Comparison of ENCODE assay signal across 25 mouse cellular contexts in the genomic region with DNA sequence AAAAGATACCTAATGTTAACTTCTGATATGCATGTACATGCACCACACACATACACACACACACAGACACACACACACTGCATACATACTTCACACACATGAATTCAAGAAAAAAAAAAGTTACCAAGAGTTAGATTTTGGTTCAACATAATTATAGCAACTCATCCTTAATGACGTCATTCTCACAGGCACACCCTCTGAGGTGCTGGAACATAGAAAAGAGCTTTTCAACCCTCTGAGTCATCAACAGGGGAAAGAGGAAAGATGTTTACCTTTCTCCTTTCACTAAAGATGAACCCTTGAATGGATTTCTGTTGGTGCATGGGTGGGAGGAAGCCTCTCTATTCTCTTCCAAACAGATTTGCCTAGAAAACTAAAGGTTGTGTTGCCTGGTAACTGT. TPM values are rescaled to one million over a fixed set of nuclear protein-coding genes. Genes with fewer than 3 reads are reported as not detected.
DNase-seq lines count a peak whose midpoint lies in the region; ATAC-seq lines count a peak whose summit lies in the region.
"Had no signal": no experiment of that assay in that cellular context is flagged by ENCODE, and none has a peak within 500 bp of the region (broad histone marks: within the 10 kb centered on the region; RNA-seq: fewer than 3 reads in every experiment).

No protein-coding gene starts in this region.

- DNase-seq in frontal cortex, postnatal 25 days (ENCODE audit: low spot score in 2 of 2): no peak
- peak; percentile 6 for DNase-seq in right cerebral cortex, adult 18-20 months
- DNase-seq in right cerebral cortex, postnatal 25 days: no peak
- no peak for DNase-seq in layer of hippocampus, postnatal 14 days (ENCODE audit: low spot score in 2 of 2)
- DNase-seq: adrenal gland, postnatal 10 days; adrenal gland, postnatal 36 days; cerebellum, adult 11 months; cerebellum, adult 2 months; cerebellum, adult 9-11 months; cerebellum, postnatal 25 days; embryo, embryonic 11 days; forebrain, postnatal 0 days; gastrocnemius, postnatal 10 days; gastrocnemius, postnatal 36 days; heart, adult 2 months; heart, postnatal 14 days; heart, postnatal 4 days had no signal

- peak; percentile 77 for ATAC-seq in frontal cortex, adult (ENCODE audit: low TSS enrichment)
- 0 out of 2 replicates have a peak, but pooled peaks have one; percentile 57 for ATAC-seq in erythroblast, adult 5-6 weeks (replicated peaks; ENCODE audit: low FRiP score, poor library complexity, severe bottlenecking)
- ATAC-seq: CD4-positive, CD25-positive, alpha-beta regulatory T cell, adult 4 months; forebrain, embryonic 14.5 days; forebrain, postnatal 0 days; hindbrain, postnatal 0 days; inflammation-experienced regulatory T-cells, adult 6 months; intestine, embryonic 16.5 days had no signal

RNA-seq across cellular contexts. Expression of gene Map3k19, which starts 16.2 kb away (rescaled TPM):
- total RNA-seq in erythroblast, adult 5-6 weeks (2015; ENCODE audit: low replicate concordance): not detected in 2 replicates
- not detected in 2 replicates for total RNA-seq in erythroblast, adult 5-6 weeks (2017; ENCODE audit: low replicate concordance)
- 1 to 10 TPM; 4.6 TPM for total RNA-seq in layer of hippocampus, postnatal 14 days (2021)
- total RNA-seq: gastrocnemius, postnatal 36 days; heart, postnatal 4 days; MEL had no signal

RNA-seq across cellular contexts. Expression of gene Rab3gap1, which starts 30.0 kb away (rescaled TPM):
- 6.9 and 21.9 TPM in 2 replicates for total RNA-seq in erythroblast, adult 5-6 weeks (2015; ENCODE audit: low replicate concordance)
- 14.0 and 26.8 TPM in 2 replicates for total RNA-seq in erythroblast, adult 5-6 weeks (2017; ENCODE audit: low replicate concordance)
- total RNA-seq in layer of hippocampus, postnatal 14 days (2021): 10 to 100 TPM; 56.9 to 63.0 TPM

Comparison
In these comparisons a context has a peak if more than half of its experiments do, and no peak if none do; other contexts are left out.
1. RNA of gene Map3k19, which starts 16.2 kb away (total RNA-seq): 4.6 TPM in layer of hippocampus, postnatal 14 days; not detected in erythroblast, adult 5-6 weeks; every median in the first group is over 4 times any median in the second.